Mouse (Mus musculus) T-helper 1 cell (primary cell): ENCODE data around the gene Arel1.

ENCODE experiments used
- in situ Hi-C: fragments of 300-600 bp; cut with MboI, MseI; formaldehyde crosslinking; loops from one replicate; pipeline ENCODE4 v1.15.1; 2025; ENCODE audit warnings: high pct_unique_total_duplicates

Arel1 gene

DNA sequence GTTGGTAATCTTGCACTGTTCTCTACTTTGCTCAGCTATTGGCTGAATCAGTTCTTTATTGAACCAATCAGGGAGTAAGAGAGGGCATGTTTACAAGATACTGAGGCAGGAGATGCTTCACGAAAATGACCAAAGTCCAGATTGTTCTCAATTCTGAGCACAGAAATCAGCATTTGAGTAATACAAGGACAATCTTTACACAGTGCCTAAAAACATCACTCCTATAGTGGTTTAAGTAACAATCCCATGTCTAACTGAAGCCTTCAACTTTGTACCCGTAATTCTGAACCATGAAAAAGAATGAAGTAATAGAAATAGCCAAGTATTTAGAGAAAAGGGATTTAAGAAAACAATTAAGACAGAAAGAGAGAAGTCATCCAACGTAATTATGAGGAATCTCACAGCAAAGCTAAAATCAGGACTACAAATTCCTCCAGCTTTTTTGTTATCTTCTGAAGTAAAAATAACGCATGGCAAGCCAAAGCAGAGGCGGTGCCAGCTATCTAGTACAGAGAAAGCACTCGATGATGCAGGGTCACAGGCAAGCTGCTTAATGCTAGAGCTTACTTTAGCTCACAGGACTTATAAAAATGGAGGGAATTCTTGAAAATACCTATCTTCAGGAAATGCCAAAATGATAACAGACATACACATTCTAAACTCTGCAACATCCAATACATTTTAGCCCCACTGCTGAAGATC lies 22.0 kb downstream of the Arel1 start:
- in situ Hi-C loops: no loop called here

DNA sequence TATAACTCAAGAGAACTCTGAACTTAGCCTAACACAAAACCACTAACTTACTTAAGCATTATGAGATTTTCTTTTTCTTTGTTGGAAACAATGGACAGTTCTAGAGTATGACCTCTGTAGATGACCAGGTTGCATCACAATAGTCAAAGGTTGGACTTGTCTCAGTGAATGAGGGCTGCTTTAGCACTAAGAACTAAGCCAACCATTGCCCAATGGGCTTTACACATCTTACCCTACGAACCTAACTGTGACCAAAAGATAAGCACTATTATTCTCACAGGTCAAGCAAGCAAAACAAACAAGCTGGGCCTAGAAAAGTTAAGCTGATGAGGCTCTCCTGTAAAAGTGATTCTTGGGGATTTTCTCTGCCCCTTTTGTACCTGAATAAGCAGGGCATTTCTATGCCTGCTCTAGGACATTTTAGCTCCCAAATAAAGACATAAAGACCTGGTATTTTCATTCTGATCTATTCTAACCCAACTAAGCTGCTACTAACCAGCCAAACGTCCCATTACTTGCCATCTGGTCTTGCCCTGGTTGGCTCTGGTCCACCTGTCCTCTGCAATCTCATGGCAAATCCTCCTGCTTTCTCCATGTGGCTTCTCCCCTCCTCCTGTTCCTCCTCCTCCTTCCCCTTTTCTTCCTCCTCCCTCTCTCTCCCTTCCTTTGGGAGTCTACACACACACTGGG lies 22.7 kb downstream of the Arel1 start:
- in situ Hi-C loops: no loop called here

- in situ Hi-C loops: no loop called here
These were observed 25.7 kb downstream of the Arel1 start for GRCm38 (mm10) chr12:84944813-84945553.

DNA sequence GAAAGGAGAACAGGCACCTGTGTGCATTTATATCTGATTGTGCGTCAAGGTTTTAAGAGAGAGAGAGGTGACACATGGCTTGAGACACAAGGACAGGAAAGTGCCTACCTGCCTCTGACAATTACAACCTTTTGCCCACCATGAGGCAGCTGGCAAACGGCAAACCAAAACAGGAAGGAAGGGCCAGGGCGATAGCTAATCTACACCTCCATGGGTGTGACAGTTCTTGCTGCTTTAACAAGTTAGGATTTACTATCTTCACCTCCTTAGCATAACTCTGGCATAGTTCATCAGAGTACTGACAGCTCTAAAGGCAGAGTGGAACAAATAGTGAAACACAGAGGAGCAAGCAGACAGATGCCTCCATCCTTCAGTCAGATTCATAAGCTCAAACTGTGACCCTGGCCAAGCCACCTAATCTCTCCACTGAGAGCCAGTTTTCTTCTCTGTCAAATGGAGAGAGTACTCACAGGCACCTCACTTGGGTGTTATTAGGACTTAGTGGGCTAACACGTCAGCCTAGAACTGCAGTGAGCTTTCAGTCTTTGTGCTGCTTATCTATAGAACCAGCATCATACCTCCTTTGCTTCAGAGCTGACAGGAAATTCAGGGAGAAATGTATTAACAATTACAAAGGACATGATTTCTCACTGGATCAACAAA lies 26.4 kb downstream of the Arel1 start:
- in situ Hi-C loops: no loop called here

DNA sequence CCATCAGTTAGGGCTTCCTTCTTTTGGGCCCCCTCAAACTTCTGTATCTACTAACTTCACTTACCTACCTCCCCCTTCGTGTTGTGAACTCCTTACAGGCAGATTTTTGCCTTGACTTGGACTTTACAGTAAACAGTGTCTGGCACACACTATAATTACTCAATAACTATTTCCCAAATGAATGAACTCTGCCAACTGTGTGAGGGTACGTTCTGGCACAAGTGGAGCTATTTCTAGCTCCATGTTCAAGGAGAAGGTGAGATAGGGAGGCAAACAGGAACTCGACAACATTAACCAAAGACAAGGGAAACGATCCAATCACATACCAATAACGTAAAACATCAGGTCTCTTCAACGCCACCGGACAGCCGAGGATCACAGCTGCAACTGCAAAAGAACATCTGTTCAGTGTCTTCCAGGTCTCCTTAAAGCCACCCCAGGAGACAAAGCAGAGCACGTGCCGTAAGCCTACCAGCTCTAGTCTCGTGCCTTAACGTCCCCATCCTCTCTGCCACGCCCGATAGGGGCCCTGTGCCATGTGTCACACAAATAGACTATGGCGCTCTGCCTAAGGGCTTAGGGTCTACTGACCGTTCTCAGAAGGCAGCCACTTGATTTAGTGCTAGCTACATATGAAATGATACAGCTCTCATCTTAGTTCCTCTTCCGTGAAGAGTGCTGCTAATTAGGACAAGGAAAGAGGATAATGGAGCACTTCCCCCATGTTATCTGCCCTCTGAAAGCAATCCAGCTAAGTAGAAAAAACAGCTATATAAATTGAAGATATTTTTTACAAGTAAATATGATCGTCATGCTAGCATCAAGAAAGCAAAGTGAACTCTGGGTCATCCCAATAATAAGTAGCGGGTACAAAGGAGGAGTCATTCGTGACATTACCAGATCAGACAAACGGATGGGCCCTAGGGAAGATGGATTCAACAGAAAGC lies 27.4 kb downstream of the Arel1 start:
- in situ Hi-C loops: no loop called here

GRCm38 (mm10) chr12:84941717-84942116 lies 29.0 kb downstream of the Arel1 start:
- in situ Hi-C loops: no loop called here

- in situ Hi-C loops: no loop called here
These were observed 30.4 kb downstream of the Arel1 start for GRCm38 (mm10) chr12:84940343-84940742.

DNA sequence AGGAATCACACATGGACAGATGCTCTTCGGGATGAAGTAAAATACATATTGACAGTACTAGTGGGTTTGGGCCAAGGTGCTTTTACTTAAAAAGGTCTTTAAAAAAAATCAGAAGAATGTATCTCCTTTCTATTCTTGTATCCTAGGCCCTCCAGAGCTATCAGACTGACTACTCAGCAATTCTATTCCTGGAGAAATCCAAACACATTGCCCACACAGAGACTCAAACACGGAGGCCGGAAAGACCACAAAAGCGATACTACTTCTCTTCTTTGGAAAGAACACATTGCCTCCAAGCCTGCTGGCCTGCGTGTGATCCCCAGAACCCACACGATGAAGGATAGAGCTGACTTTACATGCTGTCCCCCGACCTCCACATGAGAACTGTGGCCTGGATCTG lies 31.6 kb downstream of the Arel1 start:
- in situ Hi-C loops: no loop called here

- in situ Hi-C loops: no loop called here
These were observed 35.4 kb downstream of the Arel1 start for GRCm38 (mm10) chr12:84935343-84935742.

GRCm38 (mm10) chr12:84932210-84932609 lies 38.5 kb downstream of the Arel1 start:
- in situ Hi-C loops: no loop called here

- in situ Hi-C loops: no loop called here
These were observed 44.2 kb downstream of the Arel1 start for GRCm38 (mm10) chr12:84926542-84926941.

- in situ Hi-C loops: no loop called here
These were observed 46.4 kb downstream of the Arel1 start for GRCm38 (mm10) chr12:84924324-84924723.

DNA sequence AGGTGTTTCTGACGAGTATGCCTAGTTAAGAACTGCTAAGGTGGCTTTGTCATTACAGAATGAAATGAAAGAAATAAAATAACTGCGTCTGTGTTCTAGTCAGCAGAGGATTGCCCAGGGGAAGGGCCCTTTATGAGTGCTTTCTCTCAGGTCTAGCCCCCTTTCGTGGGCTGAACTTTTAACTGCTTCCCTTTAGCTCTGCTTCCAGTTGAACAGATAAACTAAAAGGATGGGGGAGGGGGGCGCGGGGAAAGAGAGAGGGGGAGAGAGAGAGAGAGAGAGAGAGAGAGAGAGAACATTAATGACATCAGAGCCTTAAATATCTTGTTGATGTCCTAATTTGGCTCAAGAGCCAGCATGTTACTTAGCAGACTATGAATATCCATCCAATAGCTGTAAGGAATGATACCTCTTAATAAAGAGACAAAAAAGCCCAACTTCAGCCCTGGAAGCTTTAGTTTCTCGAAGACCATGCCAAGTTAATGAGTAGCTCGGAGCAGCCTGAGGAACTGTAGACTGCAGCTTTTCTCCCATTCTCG lies 48.8 kb downstream of the Arel1 start:
- in situ Hi-C loops: no loop called here

GRCm38 (mm10) chr12:84918809-84919208 lies 51.9 kb downstream of the Arel1 start:
- in situ Hi-C loops: no loop called here

- in situ Hi-C loops: no loop called here
These were observed 52.9 kb downstream of the Arel1 start for GRCm38 (mm10) chr12:84917799-84918198.

- in situ Hi-C loops: no loop called here
These were observed 55.7 kb downstream of the Arel1 start for GRCm38 (mm10) chr12:84914959-84915358.

GRCm38 (mm10) chr12:84912652-84913104 lies 58.0 kb downstream of the Arel1 start:
- in situ Hi-C loops: no loop called here

GRCm38 (mm10) chr12:84911640-84912039 lies 59.1 kb downstream of the Arel1 start:
- in situ Hi-C loops: no loop called here

GRCm38 (mm10) chr12:84910066-84910465 lies 60.6 kb downstream of the Arel1 start:
- in situ Hi-C loops: no loop called here

GRCm38 (mm10) chr12:84907627-84908480 lies 62.8 kb downstream of the Arel1 start:
- in situ Hi-C loops: no loop called here
